Mouse (Mus musculus): ENCODE measurements at regions not wholly inside any gene's neighbourhood (a gene's known extent, or its start where the extent isn't known, plus 50 kb on each side); places are given as distances from the start of the nearest gene placed in this dataset.

- DNase-seq: no peak
These were observed 100.5 kb upstream of the Pde3a start for GRCm38 (mm10) chr6:141148417-141149169.

DNA sequence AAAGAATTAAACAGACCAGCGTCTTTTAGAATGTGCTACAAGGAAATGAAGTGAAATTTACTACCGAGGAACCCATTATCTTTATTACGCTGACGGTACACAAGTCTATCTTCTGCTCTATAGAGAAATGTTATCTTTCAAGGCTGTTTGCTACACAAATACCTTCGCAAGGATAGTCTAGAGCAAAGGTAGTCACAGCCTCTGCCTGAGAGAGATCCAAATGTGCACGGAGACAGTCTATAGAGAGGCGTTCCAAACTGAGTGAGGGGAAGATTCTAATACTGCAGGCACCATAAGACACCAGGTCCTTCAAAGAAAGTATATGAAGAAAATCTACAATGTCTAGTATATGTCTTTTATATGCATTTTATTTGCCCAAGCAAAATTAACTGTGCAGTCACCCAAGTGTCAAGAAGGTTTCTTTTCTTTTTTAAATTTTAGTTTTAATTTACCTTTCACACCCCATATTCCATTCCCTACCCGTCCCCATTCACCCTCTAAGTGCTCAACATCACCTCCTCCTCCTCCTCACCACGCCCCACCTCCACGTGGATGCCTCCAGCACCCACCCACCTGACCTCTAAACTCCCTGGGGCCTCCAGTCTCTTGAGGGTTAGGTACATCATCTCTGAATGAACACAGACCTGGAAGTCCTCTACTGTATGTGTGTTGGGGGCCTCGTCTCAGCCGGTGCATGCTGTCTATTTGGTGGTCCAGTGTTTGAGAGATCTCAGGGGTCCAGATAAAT lies 99.7 kb upstream of the Pde3a start:
- DNase-seq: no peak

GRCm38 (mm10) chr6:141159326-141159725 lies 89.7 kb upstream of the Pde3a start:
- no peak for DNase-seq

- DNase-seq: no peak
These were observed 87.3 kb upstream of the Pde3a start for GRCm38 (mm10) chr6:141161626-141162233.

GRCm38 (mm10) chr6:141167270-141167669 lies 81.8 kb upstream of the Pde3a start:
- no peak for DNase-seq

DNA sequence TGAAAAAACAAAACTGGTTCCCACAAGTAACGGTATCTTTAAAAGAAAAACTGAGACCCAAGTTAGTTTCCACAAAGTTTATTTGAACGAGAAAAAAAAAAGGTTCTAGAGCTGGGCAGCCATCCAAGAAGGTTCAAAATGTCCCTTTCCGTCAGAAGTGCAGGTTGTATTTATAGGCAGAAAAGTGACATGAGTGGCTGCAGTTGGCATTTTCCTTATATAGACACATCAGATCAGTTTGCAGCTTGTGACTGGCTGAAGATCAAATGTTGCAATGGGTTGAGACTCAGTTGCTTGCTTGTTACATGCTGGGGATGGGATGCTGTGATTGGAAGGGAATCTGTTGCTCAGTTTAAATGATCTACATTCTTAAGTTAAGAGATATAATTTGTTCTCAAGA lies 80.7 kb upstream of the Pde3a start:
- DNase-seq: no peak

DNA sequence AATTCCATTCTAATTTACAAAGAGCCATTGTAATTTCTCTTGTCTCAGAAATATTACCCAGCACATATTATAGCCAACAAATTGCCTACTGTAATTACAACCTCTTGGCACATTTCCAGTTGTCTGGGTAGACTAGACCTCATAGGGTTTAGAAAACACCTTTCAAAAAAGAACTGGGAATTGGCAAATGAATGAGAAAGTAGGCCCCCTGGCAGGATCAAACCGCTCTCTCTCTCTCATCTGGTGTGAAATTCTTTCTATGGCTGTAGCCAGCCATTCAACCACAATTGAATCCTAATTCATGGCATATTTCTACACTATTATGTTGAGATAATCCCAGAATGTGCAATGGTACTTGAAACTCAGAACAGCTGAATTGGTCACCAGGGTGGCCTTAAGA lies 65.3 kb upstream of the Pde3a start:
- no peak for DNase-seq

GRCm38 (mm10) chr6:141188036-141188435 lies 61.0 kb upstream of the Pde3a start:
- DNase-seq: no peak

- DNase-seq: no peak
These were observed 60.0 kb upstream of the Pde3a start for GRCm38 (mm10) chr6:141189093-141189492.

DNA sequence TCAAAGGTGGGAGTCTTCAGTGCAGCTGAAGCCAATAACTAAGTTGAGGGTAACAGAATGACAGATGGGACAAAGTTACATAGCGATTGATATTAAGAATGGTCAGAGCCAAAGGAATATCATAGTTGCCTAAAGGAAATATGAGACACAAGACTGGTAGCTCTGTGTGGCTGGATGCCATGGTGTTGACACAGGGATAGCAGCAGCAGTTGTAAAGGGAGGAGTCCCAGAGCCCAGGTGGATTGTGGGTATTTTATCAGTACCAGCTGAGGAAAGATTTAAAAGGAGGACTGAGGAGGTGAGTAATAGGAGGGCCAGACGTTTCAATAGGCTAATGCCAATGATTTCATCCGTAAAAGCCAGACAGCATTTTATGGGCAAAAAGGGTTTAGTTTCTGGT lies 59.4 kb upstream of the Pde3a start:
- DNase-seq: no peak

- DNase-seq: no peak
These were observed 58.7 kb upstream of the Pde3a start for GRCm38 (mm10) chr6:141190383-141190782.

GRCm38 (mm10) chr6:141197501-141197900 lies 51.6 kb upstream of the Pde3a start:
- DNase-seq: no peak

All from layer of hippocampus, postnatal 36 days (tissue).